Mouse (Mus musculus) stomach, embryonic 15.5 days (tissue): ENCODE data around the gene Atp5h. TPM values are rescaled to one million over a fixed set of nuclear protein-coding genes. Genes with fewer than 3 reads are reported as not detected.

Experiments used
- ATAC-seq: fragments of 200-750 bp; cut with Nextera tagmentation; 2 replicates; pipeline ENCODE4 v1.8.0; 2017; ENCODE audit warnings: low read depth, moderate number of reproducible peaks, moderate TSS enrichment; ENCODE audit not compliant: insufficient read depth, low FRiP score
- H3K27ac ChIP-seq: fragments of 300-500 bp; sonication (generic); 2 replicates; pipeline ENCODE4 v1.5.1; 2015; ENCODE audit warnings: mild to moderate bottlenecking, inconsistent platforms
- H3K27me3 ChIP-seq: fragments of 300-500 bp; sonication (generic); replicated peaks from 2 replicates; pipeline ENCODE4 v1.6.1; 2015; ENCODE audit warnings: inconsistent platforms
- H3K36me3 ChIP-seq: fragments of 300-500 bp; sonication (generic); 2 replicates; pipeline ENCODE4 v1.6.1; 2015; ENCODE audit warnings: inconsistent platforms
- H3K4me1 ChIP-seq: fragments of 300-500 bp; sonication (generic); 2 replicates; pipeline ENCODE4 v1.6.1; 2015; ENCODE audit warnings: inconsistent platforms
- H3K4me2 ChIP-seq: fragments of 300-500 bp; sonication (generic); 2 replicates; pipeline ENCODE4 v1.6.1; 2015; ENCODE audit warnings: mild to moderate bottlenecking, inconsistent platforms
- H3K4me3 ChIP-seq: fragments of 300-500 bp; sonication (generic); replicated peaks from 2 replicates; pipeline ENCODE4 v1.5.1; 2015; ENCODE audit warnings: inconsistent platforms
- H3K9ac ChIP-seq: fragments of 300-500 bp; sonication (generic); 2 replicates; pipeline ENCODE4 v1.6.1; 2015; ENCODE audit warnings: inconsistent platforms
- H3K9me3 ChIP-seq: fragments of 300-500 bp; sonication (generic); 2 replicates; pipeline ENCODE4 v1.6.1; 2016; ENCODE audit warnings: inconsistent platforms
- WGBS: fragments of 180-500 bp; shearing (Covaris S2); methylation state at CpG from one replicate; pipeline ENCODE4 v1.1.7; 2015; 5-methylcytosine and 5-hydroxymethylcytosine counted together
- polyA plus RNA-seq: library from polyadenylated mRNA; unstranded; fragments of >200 nt; fragmentation: Nextera tagmentation; extraction: Ambion mirVana; gene quantifications from 2 replicates; pipeline ENCODE4 v1.2.1, GENCODE M21; 2015

The Atp5h gene
- polyA plus RNA-seq, 1 experiment from 2014 or later: 824 TPM

DNA sequence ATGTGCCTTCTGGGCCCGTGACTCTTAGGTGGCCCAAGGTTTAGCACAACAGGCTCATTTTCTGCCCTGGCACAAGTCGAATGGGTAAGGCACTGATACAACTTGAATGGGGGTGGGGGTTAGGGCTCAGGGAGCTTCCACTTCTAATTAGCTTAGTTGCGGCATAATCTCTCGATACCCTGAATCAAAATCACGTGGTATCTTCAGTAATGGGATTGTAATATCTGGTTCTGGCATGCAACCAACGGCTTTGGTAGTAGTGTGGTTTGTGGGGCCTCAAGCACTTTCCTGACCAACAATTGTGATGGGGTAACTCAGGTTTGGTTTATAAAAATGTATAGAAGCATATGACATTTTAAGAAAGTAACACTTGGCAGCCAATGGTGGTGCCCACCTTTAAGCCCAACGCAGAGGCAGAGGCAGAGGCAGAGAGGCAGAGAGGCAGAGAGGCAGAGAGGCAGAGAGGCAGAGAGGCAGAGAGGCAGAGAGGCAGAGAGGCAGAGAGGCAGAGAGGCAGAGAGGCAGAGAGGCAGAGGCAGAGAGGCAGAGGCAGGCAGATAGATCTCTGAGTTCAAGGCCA, 32.6 kb upstream of the Atp5h start:
- WGBS: 83% methylated on average over 7 of the region's 7 CpGs
- Histone ChIP-seq H3K4me1 (peaks cover 12% of the 10 kb centered on the region), H3K27me3 (no peaks in the 10 kb centered on the region), H3K4me3 (no peak overlapping the region), H3K9me3 (no peaks in the 10 kb centered on the region), H3K27ac (no peak overlapping the region), H3K9ac (no peak overlapping the region), H3K4me2 (no peak overlapping the region), H3K36me3 (no peaks in the 10 kb centered on the region)
- no peak for ATAC-seq

DNA sequence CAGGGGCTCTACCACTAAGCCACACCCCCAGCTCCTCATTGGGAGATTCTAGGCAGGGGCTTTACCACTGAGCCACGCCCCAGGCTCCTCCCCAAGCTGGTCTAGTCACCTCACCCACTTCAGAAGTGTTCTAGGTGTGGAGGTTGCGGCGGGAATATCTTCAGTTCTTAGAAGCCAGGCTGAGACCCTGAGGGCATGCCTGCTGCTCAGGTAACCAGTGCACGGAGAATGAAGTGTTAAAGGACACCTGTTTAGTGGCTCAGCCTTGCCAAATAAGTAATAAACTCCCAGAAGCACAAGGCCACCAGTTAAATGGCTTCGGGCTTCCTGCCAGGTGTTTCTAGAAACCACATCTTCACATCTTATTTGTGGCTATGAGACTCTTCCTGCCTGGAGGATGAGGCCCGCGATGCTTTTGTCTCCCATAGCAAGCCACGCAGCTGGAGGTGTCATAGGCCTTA, 32.0 kb upstream of the Atp5h start:
- no peaks in the 10 kb centered on the region for H3K36me3 ChIP-seq
- H3K27me3 ChIP-seq: no peaks in the 10 kb centered on the region
- no peak overlapping the region for H3K9ac ChIP-seq
- WGBS: 79% methylated on average over 8 of the region's 8 CpGs
- H3K27ac ChIP-seq: no peak overlapping the region
- H3K9me3 ChIP-seq: no peaks in the 10 kb centered on the region
- H3K4me1 ChIP-seq: peaks cover 8% of the 10 kb centered on the region
- H3K4me2 ChIP-seq: no peak overlapping the region
- no peak overlapping the region for H3K4me3 ChIP-seq
- no peak for ATAC-seq

GRCm38 (mm10) chr11:115450176-115450575, 30.4 kb upstream of the Atp5h start:
- H3K9me3 ChIP-seq: no peaks in the 10 kb centered on the region

GRCm38 (mm10) chr11:115448998-115449397, 29.2 kb upstream of the Atp5h start:
- Histone ChIP-seq H3K27ac (peak overlapping the region; percentile 78), H3K36me3 (no peaks in the 10 kb centered on the region), H3K27me3 (0 out of 2 replicates have a peak, but pooled peaks cover 3% of the 10 kb centered on the region), H3K4me3 (no peak overlapping the region), H3K9me3 (no peaks in the 10 kb centered on the region), H3K4me2 (no peak overlapping the region), H3K4me1 (peaks cover 8% of the 10 kb centered on the region), H3K9ac (no peak overlapping the region)
- peak; percentile 11; the same call in 1 of the 2 replicates for ATAC-seq
- 56% methylated on average over 7 of the region's 7 CpGs for WGBS

More at GRCm38 (mm10) chr11:115450176-115450575, 30.4 kb upstream of the Atp5h start:
- 0 out of 2 replicates have a peak overlapping the region, but pooled peaks have one; percentile 58 for H3K27ac ChIP-seq
- no peak overlapping the region for H3K4me3 ChIP-seq
- peaks cover 8% of the 10 kb centered on the region for H3K4me1 ChIP-seq
- no peak overlapping the region for H3K9ac ChIP-seq
- WGBS: 65% methylated on average over 7 of the region's 7 CpGs
- ATAC-seq: no peak
- H3K36me3 ChIP-seq: no peaks in the 10 kb centered on the region
- H3K27me3 ChIP-seq: 0 out of 2 replicates have a peak, but pooled peaks cover under 1% of the 10 kb centered on the region
- H3K4me2 ChIP-seq: no peak overlapping the region

DNA sequence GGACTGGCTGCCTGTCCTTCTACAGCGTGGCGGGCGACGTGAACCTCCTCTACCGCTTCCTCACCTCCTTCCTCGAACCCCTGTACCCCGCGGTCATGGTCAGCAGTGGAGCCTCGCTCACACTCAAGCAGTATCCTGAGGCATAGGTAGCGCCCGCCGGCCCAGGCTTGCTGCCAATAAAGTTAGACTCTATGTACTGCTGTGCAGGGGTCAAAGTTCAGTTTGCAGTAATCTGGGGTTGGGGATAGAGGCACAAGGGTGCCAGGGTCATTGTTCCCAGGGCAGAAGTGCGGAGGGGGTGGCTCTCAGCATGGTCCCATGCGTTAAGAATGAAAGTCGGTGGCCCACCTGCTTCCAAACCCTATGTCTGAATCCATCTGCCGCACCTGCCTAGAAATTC, 28.3 kb upstream of the Atp5h start:
- 82% methylated on average over 16 of the region's 16 CpGs for WGBS
- H3K27me3 ChIP-seq: 0 out of 2 replicates have a peak, but pooled peaks cover 3% of the 10 kb centered on the region
- H3K36me3 ChIP-seq: no peaks in the 10 kb centered on the region
- no peaks in the 10 kb centered on the region for H3K9me3 ChIP-seq
- peak overlapping the region; percentile 78; the same call in 1 of the 2 replicates for H3K27ac ChIP-seq
- H3K4me3 ChIP-seq: no peak overlapping the region
- H3K9ac ChIP-seq: no peak overlapping the region
- H3K4me2 ChIP-seq: no peak overlapping the region
- H3K4me1 ChIP-seq: peaks cover 8% of the 10 kb centered on the region
- peak; percentile 65; the same call in 1 of the 2 replicates for ATAC-seq

- no peak for ATAC-seq
- H3K9ac ChIP-seq: no peak overlapping the region
- H3K4me3 ChIP-seq: no peak overlapping the region
- H3K36me3 ChIP-seq: no peaks in the 10 kb centered on the region
- H3K27ac ChIP-seq: peak overlapping the region; percentile 33; the same call in 1 of the 2 replicates
- 77% methylated on average over 11 of the region's 11 CpGs for WGBS
- H3K9me3 ChIP-seq: no peaks in the 10 kb centered on the region
- H3K27me3 ChIP-seq: 0 out of 2 replicates have a peak, but pooled peaks cover 3% of the 10 kb centered on the region
- no peak overlapping the region for H3K4me2 ChIP-seq
- H3K4me1 ChIP-seq: peaks cover 8% of the 10 kb centered on the region
Measured at GRCm38 (mm10) chr11:115447321-115447885, 27.6 kb upstream of the Atp5h start.

DNA sequence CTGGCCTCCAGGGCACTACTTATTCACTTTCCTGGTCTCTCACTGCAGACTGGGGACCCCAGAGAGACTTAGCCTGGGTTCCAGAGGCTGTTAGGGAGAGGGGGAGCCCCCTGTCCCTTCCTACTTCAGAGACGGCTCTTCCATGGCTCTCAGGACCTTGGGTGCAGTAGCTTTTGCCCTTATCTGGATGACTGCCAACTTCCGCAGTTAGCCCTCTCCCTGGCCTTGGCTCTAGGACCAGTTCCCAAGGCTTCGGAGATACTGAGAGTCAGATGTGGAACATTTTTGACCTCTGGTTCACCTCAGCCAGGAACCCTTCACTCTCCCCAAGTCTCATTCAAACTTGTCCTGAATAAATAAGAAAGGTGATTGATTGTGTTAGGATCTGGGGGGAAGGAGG, 27.1 kb upstream of the Atp5h start:
- no peak overlapping the region for H3K9ac ChIP-seq
- ATAC-seq: no peak
- 0 out of 2 replicates have a peak, but pooled peaks cover 3% of the 10 kb centered on the region for H3K27me3 ChIP-seq
- peaks cover 8% of the 10 kb centered on the region for H3K4me1 ChIP-seq
- H3K27ac ChIP-seq: no peak overlapping the region
- 40% methylated on average over 3 of the region's 3 CpGs for WGBS
- H3K4me3 ChIP-seq: no peak overlapping the region
- H3K4me2 ChIP-seq: no peak overlapping the region
- no peaks in the 10 kb centered on the region for H3K9me3 ChIP-seq
- no peaks in the 10 kb centered on the region for H3K36me3 ChIP-seq

DNA sequence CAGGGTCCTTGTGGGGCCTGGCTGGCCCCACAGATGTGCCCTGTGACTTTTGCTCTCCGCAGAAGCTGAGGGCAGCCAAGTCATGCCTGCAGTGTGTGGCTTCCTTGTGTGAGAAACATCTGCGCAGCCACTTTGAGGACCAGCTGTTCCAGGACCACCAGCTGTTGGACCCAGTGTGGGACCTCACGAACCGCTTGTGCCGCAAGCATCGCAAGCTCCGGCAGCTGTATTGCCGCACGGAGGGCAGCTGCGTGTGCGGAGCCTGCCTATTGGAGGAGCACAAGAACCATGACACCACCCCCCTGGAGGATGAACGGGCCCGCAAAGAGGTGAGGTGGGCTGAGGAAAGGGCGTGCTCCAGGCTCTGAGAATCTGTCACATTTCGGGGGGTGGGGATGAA, 21.7 kb upstream of the Atp5h start:
- H3K4me1 ChIP-seq: peaks cover under 1% of the 10 kb centered on the region; the same call in 1 of the 2 replicates
- no peak for ATAC-seq
- H3K36me3 ChIP-seq: no peaks in the 10 kb centered on the region
- H3K9ac ChIP-seq: no peak overlapping the region
- no peak overlapping the region for H3K4me2 ChIP-seq
- no peak overlapping the region for H3K4me3 ChIP-seq
- H3K27ac ChIP-seq: no peak overlapping the region
- 0 out of 2 replicates have a peak, but pooled peaks cover 3% of the 10 kb centered on the region for H3K27me3 ChIP-seq
- 37% methylated on average over 15 of the region's 15 CpGs for WGBS
- no peaks in the 10 kb centered on the region for H3K9me3 ChIP-seq

DNA sequence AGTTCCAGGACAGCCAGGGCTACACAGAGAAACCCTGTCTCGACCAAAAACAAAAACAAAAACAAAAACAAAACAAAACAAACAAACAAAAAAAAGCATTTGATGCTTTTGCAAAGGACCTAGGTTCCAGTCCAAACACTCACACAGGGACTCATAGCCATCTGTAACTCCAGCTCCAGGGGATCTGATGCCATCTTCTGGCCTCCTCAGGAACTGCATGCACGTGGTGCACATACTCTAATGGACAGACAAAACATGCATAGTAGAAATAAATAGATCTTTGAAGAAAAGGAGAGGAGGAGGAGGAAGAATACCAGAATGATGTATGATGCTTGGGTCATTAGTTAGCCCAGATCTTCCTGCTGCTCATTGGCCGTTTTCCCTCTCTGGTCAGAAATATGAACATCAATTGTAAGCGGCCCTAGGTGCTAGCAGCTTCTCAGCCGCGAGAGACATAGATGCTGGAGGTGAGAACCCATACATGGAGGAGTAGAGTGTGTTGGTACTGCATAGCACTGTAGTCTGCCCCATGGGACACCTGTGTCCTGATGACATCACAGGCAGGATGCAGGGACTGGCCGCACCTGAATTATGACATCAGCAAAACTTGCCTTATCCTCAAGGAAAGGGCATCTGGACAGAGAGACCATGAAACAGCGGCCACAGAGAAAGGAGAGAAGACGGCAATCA, 20.3 kb upstream of the Atp5h start, which contains the start of gene Trim80:
Gene Trim80 (plus strand): TSS at position 640 of the 690 bp plus-strand sequence.
- Histone ChIP-seq H3K27ac (no peak within 1 kb of the TSS), H3K9me3 (no peaks in the 10 kb centered on the region), H3K27me3 (0 out of 2 replicates have a peak, but pooled peaks cover 1% of the 10 kb centered on the region), H3K9ac (no peak within 1 kb of the TSS), H3K36me3 (no peaks in the 10 kb centered on the region), H3K4me3 (no peak within 1 kb of the TSS), H3K4me1 (peaks cover 12% of the 10 kb centered on the region), H3K4me2 (no peak within 1 kb of the TSS)
- no peak for ATAC-seq
- WGBS: 92% methylated on average over 9 of the region's 9 CpGs

DNA sequence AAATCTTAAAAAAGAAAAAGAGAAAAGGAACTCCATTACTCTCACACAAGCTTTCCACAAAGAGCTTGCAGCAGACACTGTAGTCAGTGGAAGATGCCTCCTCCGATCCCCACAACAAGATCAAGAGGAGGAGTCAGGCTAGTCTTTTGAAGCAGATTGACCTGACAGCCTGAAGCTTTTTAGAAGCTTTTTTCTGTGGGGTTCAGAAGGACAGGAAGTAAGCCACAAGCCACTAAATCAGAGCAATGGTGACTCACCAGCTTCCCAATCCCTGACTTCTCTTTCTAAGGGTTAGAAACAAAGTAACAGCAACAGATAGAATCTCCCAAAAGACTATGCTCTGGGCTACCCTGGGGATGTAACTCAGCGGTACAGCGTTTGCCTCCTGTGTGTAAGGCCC, 19.6 kb upstream of the Atp5h start:
- H3K27me3 ChIP-seq: no peaks in the 10 kb centered on the region
- 81% methylated on average over 3 of the region's 3 CpGs for WGBS
- H3K4me2 ChIP-seq: no peak overlapping the region
- H3K36me3 ChIP-seq: no peaks in the 10 kb centered on the region
- no peaks in the 10 kb centered on the region for H3K9me3 ChIP-seq
- no peak overlapping the region for H3K4me3 ChIP-seq
- no peak overlapping the region for H3K27ac ChIP-seq
- no peak for ATAC-seq
- H3K4me1 ChIP-seq: peaks cover 12% of the 10 kb centered on the region
- no peak overlapping the region for H3K9ac ChIP-seq

DNA sequence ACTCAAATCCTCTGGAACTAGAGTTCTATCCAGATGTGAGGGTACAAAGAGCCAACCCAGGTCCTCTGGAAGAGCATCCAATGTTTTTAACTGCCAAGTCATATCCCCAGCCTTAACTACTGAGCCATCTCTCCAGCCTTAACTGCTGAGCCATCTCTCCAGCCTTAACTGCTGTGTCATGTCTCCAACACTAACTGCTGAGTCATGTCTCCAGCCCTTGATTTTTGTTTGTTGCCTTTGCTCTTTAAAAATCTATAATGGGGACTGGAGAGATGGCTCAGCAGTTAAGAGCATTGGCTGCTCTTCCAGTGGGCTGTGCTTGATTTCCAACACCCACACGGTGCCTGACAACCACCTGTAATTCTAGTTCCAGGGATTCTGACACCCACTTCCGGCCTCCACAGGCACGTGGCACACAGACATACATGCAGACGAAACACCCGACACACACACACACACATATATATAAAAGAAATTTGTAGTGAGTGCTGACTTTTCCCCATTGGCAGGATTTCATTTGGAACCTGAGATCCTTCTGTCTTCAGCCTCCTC, 17.9 kb upstream of the Atp5h start:
- H3K27ac ChIP-seq: no peak overlapping the region
- peaks cover 12% of the 10 kb centered on the region for H3K4me1 ChIP-seq
- WGBS: 65% methylated on average over 5 of the region's 5 CpGs
- ATAC-seq: no peak
- no peak overlapping the region for H3K4me2 ChIP-seq
- no peaks in the 10 kb centered on the region for H3K27me3 ChIP-seq
- no peak overlapping the region for H3K4me3 ChIP-seq
- no peaks in the 10 kb centered on the region for H3K36me3 ChIP-seq
- H3K9me3 ChIP-seq: no peaks in the 10 kb centered on the region
- H3K9ac ChIP-seq: no peak overlapping the region
